Mouse (Mus musculus) hindbrain, embryonic 10.5 days (tissue): ENCODE results near the gene Hoxd12. TPM values are rescaled to one million over a fixed set of nuclear protein-coding genes. Genes with fewer than 3 reads are reported as not detected.

Experiments
- DNase-seq: peaks from one replicate; pipeline ENCODE4 v3.0.0-alpha.2; 2017; ENCODE audit warnings: low spot score
- H3K27ac ChIP-seq: fragments of 300-500 bp; sonication (generic); 2 replicates; pipeline ENCODE4 v1.5.1; 2016; ENCODE audit warnings: mild to moderate bottlenecking, moderate library complexity
- H3K27me3 ChIP-seq: fragments of 300-500 bp; sonication (generic); 2 replicates; pipeline ENCODE4 v1.6.1; 2016; ENCODE audit warnings: mild to moderate bottlenecking; ENCODE audit not compliant: poor library complexity, insufficient read depth, severe bottlenecking
- H3K36me3 ChIP-seq: fragments of 300-500 bp; sonication (generic); 2 replicates; pipeline ENCODE4 v1.6.1; 2016; ENCODE audit warnings: mild to moderate bottlenecking, moderate library complexity
- H3K4me1 ChIP-seq: fragments of 300-500 bp; sonication (generic); replicated peaks from 2 replicates; pipeline ENCODE4 v1.6.1; 2016; ENCODE audit warnings: mild to moderate bottlenecking
- H3K4me3 ChIP-seq: fragments of 300-500 bp; sonication (generic); 2 replicates; pipeline ENCODE4 v1.5.1; 2016; ENCODE audit warnings: mild to moderate bottlenecking, moderate library complexity
- H3K9me3 ChIP-seq: fragments of 300-500 bp; sonication (generic); 2 replicates; pipeline ENCODE4 v1.6.1; 2016; ENCODE audit warnings: mild to moderate bottlenecking, moderate library complexity
- WGBS: fragments of 180-500 bp; shearing (Covaris S2); methylation state at CpG from one replicate; pipeline ENCODE4 v1.1.7; 2016; 5-methylcytosine and 5-hydroxymethylcytosine counted together
- polyA plus RNA-seq: library from polyadenylated mRNA; unstranded; fragments of >200 nt; fragmentation: Nextera tagmentation; extraction: Ambion mirVana; gene quantifications from 2 replicates; pipeline ENCODE4 v1.2.1, GENCODE M21; 2016

The Hoxd12 gene
- polyA plus RNA-seq, 1 experiment from 2014 or later, result not detected

DNA sequence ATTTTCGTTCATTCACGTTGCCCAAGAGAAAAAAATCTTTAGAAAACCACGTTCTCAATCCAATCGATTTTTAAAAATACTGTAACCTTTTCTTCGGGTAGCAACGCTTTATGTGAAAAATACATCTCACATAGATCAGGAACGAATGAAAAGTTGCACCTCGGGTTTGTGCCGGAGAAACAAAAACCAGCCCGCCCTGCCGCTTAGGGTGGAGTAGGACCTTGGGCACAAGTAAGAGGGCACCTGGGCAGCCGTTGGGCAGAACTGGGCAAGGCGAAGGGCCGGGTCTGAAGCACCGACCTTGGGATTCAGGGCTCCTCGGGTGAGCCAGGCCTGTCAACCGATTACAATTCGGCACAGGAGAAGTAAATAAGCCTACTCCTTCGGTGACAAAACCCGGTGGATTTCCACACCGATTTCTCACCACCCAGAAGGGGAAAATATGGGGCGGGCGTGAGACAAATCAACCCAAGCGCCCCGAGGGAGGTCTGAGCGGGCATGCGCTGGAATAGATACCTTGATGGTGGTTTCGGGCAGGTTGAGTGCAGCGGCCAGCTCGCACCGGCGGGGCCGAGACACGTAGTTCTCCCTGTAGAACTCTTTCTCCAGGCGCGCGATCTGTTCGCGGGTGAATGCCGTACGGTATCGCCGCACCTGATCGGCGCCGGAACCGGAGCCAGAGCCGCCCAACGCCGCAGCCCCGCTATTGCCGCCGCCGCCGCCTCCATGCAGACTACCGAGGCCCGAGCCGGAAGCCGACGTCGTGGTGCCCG lies 17.4 kb upstream of the Hoxd12 start:
- peaks cover 26% of the 10 kb centered on the region for H3K4me1 ChIP-seq
- peak overlapping the region; percentile 23; the same call in 1 of the 2 replicates for H3K27ac ChIP-seq
- WGBS, result 4% methylated on average over 62 of the region's 62 CpGs
- no peaks in the 10 kb centered on the region for H3K36me3 ChIP-seq
- H3K4me3 ChIP-seq, result peak overlapping the region; percentile 38
- peaks cover 100% of the 10 kb centered on the region for H3K27me3 ChIP-seq
- DNase-seq, result peak; percentile 68
- no peaks in the 10 kb centered on the region for H3K9me3 ChIP-seq

DNA sequence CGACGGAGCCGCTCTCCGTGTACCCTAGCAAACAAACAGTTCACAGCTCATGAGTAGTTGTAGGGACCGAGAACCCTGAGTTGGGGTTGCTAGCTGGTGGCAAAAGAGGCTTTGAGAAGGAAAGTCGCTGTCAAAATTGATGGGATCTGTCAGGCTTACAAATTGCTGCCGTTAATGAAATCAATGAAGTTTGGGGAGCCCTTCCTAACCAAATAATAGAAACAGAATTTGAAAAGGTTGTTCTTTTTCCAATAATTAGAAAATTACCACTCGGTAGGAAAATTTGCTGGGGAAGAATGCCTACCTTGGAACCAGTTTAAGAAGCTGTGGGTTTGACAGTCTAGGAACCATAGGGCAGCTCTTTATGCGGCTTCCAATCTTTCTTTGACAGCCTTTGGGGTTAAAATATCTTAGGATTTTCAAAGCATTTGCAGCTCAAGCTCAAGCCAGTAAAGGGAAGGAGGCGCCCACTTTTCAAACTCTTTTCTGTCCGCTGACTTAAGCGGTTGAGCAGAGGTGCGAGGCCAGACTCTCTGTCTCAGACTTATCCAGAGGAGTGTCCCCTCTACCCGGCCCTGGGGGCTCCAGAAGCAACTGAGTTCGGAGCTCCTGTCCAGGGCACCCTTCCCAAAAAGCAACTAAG lies 16.7 kb upstream of the Hoxd12 start:
- no peak for DNase-seq
- H3K27ac ChIP-seq, result peak overlapping the region; percentile 54; the same call in 1 of the 2 replicates

DNA sequence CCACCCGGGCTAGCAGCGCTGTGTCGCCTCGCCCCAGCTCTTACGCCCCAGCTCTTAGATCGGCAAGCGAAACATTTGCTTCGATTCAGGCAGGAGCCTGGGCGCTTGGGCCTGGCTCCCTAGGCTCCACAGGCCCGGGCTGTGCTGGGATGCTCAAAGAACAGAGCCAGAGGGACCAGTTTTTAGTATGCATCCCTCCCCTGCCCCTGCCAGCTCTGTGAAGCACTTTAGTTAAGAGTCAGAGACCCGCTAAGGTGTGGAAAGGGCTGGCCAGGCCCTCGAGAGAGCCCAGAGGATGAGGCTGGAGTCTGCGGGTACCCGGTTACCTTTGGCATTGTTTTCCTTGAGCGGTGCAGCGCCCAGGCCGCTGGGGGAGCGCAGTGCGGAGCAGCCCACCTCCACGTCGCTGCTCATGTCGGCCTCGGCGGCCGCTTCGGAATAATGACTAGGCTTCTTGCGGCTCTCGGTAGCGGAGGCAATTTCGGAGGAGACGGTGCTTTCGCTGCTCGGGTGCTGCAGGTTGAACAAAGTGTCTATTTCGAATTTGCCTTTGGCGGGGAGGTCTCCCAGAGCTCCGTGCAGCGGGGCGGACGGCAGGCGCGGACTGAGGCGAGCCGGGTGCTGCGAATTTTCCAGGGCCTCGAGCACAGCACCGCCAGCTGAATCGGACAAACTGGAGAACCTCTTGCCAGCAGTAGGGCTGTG lies 16.0 kb upstream of the Hoxd12 start:
- Histone ChIP-seq H3K9me3 (no peaks in the 10 kb centered on the region), H3K4me1 (peaks cover 26% of the 10 kb centered on the region), H3K36me3 (no peaks in the 10 kb centered on the region), H3K27ac (peak overlapping the region; percentile 54; the same call in 1 of the 2 replicates), H3K4me3 (peak overlapping the region; percentile 30; the same call in 1 of the 2 replicates), H3K27me3 (peaks cover 100% of the 10 kb centered on the region)
- peak; percentile 68 for DNase-seq
- under 1% methylated on average over 47 of the region's 47 CpGs for WGBS

More for the DNA sequence above, 16.7 kb upstream of the Hoxd12 start:
- H3K9me3 ChIP-seq, result no peaks in the 10 kb centered on the region
- no peaks in the 10 kb centered on the region for H3K36me3 ChIP-seq
- peaks cover 100% of the 10 kb centered on the region for H3K27me3 ChIP-seq
- peak overlapping the region; percentile 38 for H3K4me3 ChIP-seq
- H3K4me1 ChIP-seq, result peaks cover 26% of the 10 kb centered on the region
- 1% methylated on average over 15 of the region's 15 CpGs for WGBS

DNA sequence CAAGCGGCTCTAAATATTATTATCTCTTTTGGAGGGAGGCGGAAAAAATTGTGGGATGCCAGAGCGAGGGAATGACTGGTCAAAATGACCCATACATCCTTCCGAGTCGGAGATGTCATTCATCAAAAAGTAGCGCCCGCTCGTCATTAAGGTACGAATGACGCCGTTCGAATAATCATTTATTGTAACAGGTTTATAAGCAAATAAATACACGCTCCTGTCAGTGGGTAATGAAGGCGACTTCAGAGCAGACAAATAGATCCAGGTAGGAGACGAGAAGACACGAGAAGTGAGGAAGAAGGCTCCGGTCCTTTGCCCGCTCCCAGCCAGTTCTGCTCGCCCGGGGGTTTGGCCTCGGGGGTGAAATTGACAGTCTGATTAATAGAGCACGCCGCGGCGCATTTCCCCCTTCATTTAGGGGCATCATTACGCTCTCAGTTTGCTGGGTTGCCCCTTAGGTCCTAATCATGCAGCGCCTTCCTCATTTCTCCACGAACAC lies 15.3 kb upstream of the Hoxd12 start, which contains the start of gene Evx2:
Evx2 (minus strand) TSS at position 51 of the 499 bp plus-strand sequence.
- DNase-seq, result peak; percentile 56
- WGBS, result 1% methylated on average over 28 of the region's 28 CpGs
- peaks cover 26% of the 10 kb centered on the region for H3K4me1 ChIP-seq
- peaks cover 100% of the 10 kb centered on the region for H3K27me3 ChIP-seq
- no peaks in the 10 kb centered on the region for H3K36me3 ChIP-seq
- peak within 1 kb of the TSS; percentile 30; the same call in 1 of the 2 replicates for H3K4me3 ChIP-seq
- H3K27ac ChIP-seq, result peak within 1 kb of the TSS; percentile 54; the same call in 1 of the 2 replicates
- no peaks in the 10 kb centered on the region for H3K9me3 ChIP-seq

DNA sequence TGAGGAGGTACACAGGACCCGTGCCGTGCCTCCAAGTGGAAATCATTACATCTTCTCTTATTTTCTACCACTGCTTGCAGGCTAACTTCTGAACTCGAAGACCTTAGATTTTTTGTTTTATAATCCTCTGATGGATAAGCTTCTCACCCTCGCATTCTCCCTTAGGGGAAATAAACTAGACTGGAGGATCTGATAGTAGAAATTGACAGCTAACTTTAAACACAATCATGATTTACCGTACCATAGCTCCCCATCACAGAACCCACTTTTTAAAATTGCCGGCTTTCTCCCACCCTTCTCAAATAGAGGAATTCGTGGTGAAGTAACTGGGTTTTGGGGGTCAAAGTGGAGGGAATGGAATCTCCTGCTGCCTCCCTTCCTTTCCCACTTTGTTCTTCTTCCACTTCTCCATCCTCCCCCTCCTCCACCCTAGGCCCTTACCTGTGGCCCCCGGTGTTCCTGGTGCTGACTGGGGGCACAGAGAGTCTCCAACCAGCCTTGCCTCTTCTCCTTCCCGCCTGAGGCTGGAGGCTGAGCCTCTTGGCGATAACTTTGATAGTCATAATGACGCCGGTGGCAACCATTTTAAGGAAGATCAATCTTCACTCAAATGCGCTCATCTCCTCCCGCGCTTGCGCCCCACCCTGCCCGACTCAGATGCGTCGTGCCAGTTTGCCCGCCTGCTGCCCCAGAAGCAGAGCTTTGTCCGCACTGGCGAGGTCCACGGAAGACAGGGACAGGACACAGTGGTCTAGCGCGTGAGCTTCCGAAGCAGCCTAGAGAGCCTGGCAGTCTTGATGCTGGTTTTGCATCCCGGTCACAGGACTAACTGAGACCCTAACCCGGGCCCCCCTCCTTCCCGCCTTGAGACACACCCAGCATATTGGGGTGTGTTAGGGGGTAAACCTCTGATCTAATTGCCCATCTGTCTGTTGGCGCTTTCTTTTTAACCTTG lies 14.1 kb upstream of the Hoxd12 start:
- Histone ChIP-seq H3K9me3 (no peaks in the 10 kb centered on the region), H3K36me3 (no peaks in the 10 kb centered on the region), H3K4me3 (0 out of 2 replicates have a peak overlapping the region, but pooled peaks have one; percentile 5), H3K27me3 (peaks cover 100% of the 10 kb centered on the region), H3K27ac (no peak overlapping the region), H3K4me1 (peaks cover 21% of the 10 kb centered on the region)
- DNase-seq, result peak; percentile 47
- 4% methylated on average over 30 of the region's 30 CpGs for WGBS

GRCm38 (mm10) chr2:74661685-74662084 lies 13.1 kb upstream of the Hoxd12 start:
- no peaks in the 10 kb centered on the region for H3K36me3 ChIP-seq
- WGBS, result 1% methylated on average over 14 of the region's 14 CpGs
- H3K4me1 ChIP-seq, result peaks cover 15% of the 10 kb centered on the region; the same call in 1 of the 2 replicates
- H3K9me3 ChIP-seq, result no peaks in the 10 kb centered on the region
- H3K27me3 ChIP-seq, result peaks cover 100% of the 10 kb centered on the region
- peak; percentile 82 for DNase-seq
- no peak overlapping the region; the same call in 1 of the 2 replicates for H3K4me3 ChIP-seq
- no peak overlapping the region for H3K27ac ChIP-seq

GRCm38 (mm10) chr2:74663291-74663925 lies 11.4 kb upstream of the Hoxd12 start:
- H3K36me3 ChIP-seq, result no peaks in the 10 kb centered on the region
- peak; percentile 70 for DNase-seq
- no peak overlapping the region for H3K27ac ChIP-seq
- no peaks in the 10 kb centered on the region for H3K9me3 ChIP-seq
- H3K27me3 ChIP-seq, result peaks cover 100% of the 10 kb centered on the region
- no peak overlapping the region for H3K4me3 ChIP-seq
- peaks cover 19% of the 10 kb centered on the region for H3K4me1 ChIP-seq
- WGBS, result 6% methylated on average over 18 of the region's 18 CpGs

DNA sequence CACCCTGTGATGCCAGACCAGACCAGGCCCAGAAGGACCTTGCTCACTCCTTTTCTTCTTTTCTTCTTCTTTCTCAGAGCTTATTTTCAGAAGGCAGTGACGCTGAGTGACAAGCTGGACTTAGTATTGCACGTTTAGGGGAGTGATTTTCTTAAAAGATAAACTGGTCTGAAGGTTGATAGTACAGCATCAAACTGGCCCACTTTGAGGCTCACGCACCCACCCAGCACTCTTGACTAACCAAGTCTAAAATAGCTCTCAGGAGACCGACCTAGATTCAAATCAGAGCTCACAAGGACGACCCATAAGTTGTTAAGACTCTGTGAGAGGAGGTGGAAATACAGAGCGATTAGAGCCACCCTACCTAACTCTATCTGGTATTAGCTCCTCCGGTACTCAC lies 8.4 kb upstream of the Hoxd12 start:
- Histone ChIP-seq H3K4me1 (peaks cover 15% of the 10 kb centered on the region), H3K4me3 (no peak overlapping the region), H3K9me3 (no peaks in the 10 kb centered on the region), H3K27me3 (peaks cover 100% of the 10 kb centered on the region), H3K36me3 (no peaks in the 10 kb centered on the region), H3K27ac (no peak overlapping the region)
- no peak for DNase-seq
- 3% methylated on average over 7 of the region's 7 CpGs for WGBS

- WGBS, result 2% methylated on average over 36 of the region's 36 CpGs
- Histone ChIP-seq H3K9me3 (no peaks in the 10 kb centered on the region), H3K27ac (no peak overlapping the region), H3K4me3 (no peak overlapping the region), H3K36me3 (no peaks in the 10 kb centered on the region), H3K27me3 (peaks cover 100% of the 10 kb centered on the region), H3K4me1 (peaks cover 12% of the 10 kb centered on the region)
- DNase-seq, result peak; percentile 57
Observed at GRCm38 (mm10) chr2:74667191-74667841, 7.5 kb upstream of the Hoxd12 start.

GRCm38 (mm10) chr2:74667842-74668357 lies 6.9 kb upstream of the Hoxd12 start, which contains the start of gene Hoxd13:
Gene Hoxd13, plus strand, starts transcription at chr2:74668310.
- H3K27ac ChIP-seq, result no peak within 1 kb of the TSS
- WGBS, result under 1% methylated on average over 46 of the region's 51 CpGs
- H3K4me1 ChIP-seq, result peaks cover 17% of the 10 kb centered on the region
- no peaks in the 10 kb centered on the region for H3K9me3 ChIP-seq
- H3K4me3 ChIP-seq, result peak within 1 kb of the TSS; percentile 49
- H3K27me3 ChIP-seq, result peaks cover 100% of the 10 kb centered on the region
- no peaks in the 10 kb centered on the region for H3K36me3 ChIP-seq
- no peak for DNase-seq
